Mouse (Mus musculus): ENCODE measurements around the gene Ern1. TPM values are rescaled to one million over a fixed set of nuclear protein-coding genes. Genes with fewer than 3 reads are reported as not detected.

Gene Ern1
- polyA plus RNA-seq, 1 experiment from 2014 or later, result 6.3 TPM

DNA sequence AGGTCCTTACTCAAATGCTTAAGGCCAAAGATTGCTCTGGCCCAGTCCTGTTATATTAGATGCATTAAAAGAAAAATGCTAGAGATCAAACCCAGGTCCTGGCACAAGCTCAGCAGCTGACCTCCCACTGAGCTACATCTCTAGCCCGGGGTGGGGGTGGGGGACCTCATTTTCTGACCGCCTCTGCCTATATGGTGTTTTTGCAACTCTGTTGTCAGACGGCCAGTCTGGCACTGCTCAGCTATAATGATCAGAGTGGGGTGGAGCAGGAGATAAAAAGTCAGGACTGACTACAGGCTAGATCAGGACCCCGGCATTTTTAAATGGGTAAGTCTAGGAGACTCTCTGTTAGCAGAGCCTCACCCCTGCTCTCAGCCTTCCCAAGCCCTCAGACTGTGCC lies 30.7 kb upstream of the Ern1 start:
- Histone ChIP-seq H3K9me3 (no peaks in the 10 kb centered on the region), H3K4me1 (peaks cover 22% of the 10 kb centered on the region), H3K4me3 (no peak overlapping the region), H3K27me3 (replicated peaks) (no peaks in the 10 kb centered on the region), H3K9ac (no peak overlapping the region), H3K36me3 (no peaks in the 10 kb centered on the region), H3K27ac (no peak overlapping the region), H3K4me2 (replicated peaks) (no peak overlapping the region)
- no peak for ATAC-seq (ENCODE audit: low FRiP score, low read depth)
- WGBS, result 45% methylated on average over 4 of the region's 4 CpGs

- H3K4me2 ChIP-seq (replicated peaks), result no peak overlapping the region
- 67% methylated on average over 16 of the region's 16 CpGs for WGBS
- peaks cover 4% of the 10 kb centered on the region; the same call in 1 of the 2 replicates for H3K36me3 ChIP-seq
- no peak overlapping the region for H3K4me3 ChIP-seq
- 0 out of 2 replicates have a peak overlapping the region, but pooled peaks have one; percentile 29 for H3K9ac ChIP-seq
- peaks cover 10% of the 10 kb centered on the region; the same call in 1 of the 2 replicates for H3K4me1 ChIP-seq
- no peaks in the 10 kb centered on the region for H3K9me3 ChIP-seq
- H3K27ac ChIP-seq, result peak overlapping the region; percentile 9; the same call in 1 of the 2 replicates
- no peak for ATAC-seq (ENCODE audit: low FRiP score, low read depth)
- H3K27me3 ChIP-seq (replicated peaks), result no peaks in the 10 kb centered on the region
These were observed 27.6 kb upstream of the Ern1 start for GRCm38 (mm10) chr11:106515079-106515745.

DNA sequence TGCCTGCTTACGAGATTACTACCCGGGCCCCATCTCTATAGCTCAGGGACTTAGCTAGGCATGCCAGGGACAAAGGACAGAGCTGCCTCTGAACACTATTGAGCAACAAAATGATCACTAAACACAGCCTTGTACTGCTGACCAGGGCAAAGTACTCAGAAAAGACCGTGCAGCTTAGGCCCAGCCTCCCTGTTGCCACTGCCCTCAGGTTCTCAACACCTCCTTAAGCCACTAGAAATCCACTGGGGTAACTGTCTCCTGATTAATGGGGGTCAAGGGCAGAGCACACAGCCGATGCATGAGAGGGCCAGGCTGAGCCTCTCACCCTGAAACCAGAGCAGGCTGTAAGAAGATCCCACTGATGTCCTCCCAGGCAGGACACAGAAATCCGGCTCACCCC lies 26.8 kb upstream of the Ern1 start:
- Histone ChIP-seq H3K36me3 (peaks cover 7% of the 10 kb centered on the region; the same call in 1 of the 2 replicates), H3K9ac (0 out of 2 replicates have a peak overlapping the region, but pooled peaks have one; percentile 26), H3K27ac (no peak overlapping the region), H3K4me1 (0 out of 2 replicates have a peak, but pooled peaks cover 5% of the 10 kb centered on the region), H3K4me2 (replicated peaks) (no peak overlapping the region), H3K4me3 (no peak overlapping the region), H3K27me3 (replicated peaks) (no peaks in the 10 kb centered on the region), H3K9me3 (no peaks in the 10 kb centered on the region)
- no peak for ATAC-seq (ENCODE audit: low FRiP score, low read depth)
- 51% methylated on average over 5 of the region's 5 CpGs for WGBS

- Histone ChIP-seq H3K27ac (no peak overlapping the region), H3K4me1 (0 out of 2 replicates have a peak, but pooled peaks cover 5% of the 10 kb centered on the region), H3K9ac (peak overlapping the region; percentile 35; the same call in 1 of the 2 replicates), H3K9me3 (no peaks in the 10 kb centered on the region), H3K4me2 (replicated peaks) (no peak overlapping the region), H3K4me3 (no peak overlapping the region), H3K27me3 (replicated peaks) (no peaks in the 10 kb centered on the region), H3K36me3 (peaks cover 19% of the 10 kb centered on the region)
- 37% methylated on average over 2 of the region's 2 CpGs for WGBS
- no peak for ATAC-seq (ENCODE audit: low FRiP score, low read depth)
These were observed 25.5 kb upstream of the Ern1 start for GRCm38 (mm10) chr11:106513166-106513565.

- Histone ChIP-seq H3K36me3 (peaks cover 20% of the 10 kb centered on the region), H3K9me3 (no peaks in the 10 kb centered on the region), H3K27ac (no peak overlapping the region), H3K4me2 (replicated peaks) (no peak overlapping the region), H3K9ac (no peak overlapping the region), H3K4me1 (0 out of 2 replicates have a peak, but pooled peaks cover 5% of the 10 kb centered on the region), H3K27me3 (replicated peaks) (no peaks in the 10 kb centered on the region), H3K4me3 (no peak overlapping the region)
- no peak for ATAC-seq (ENCODE audit: low FRiP score, low read depth)
- 97% methylated on average over 7 of the region's 7 CpGs for WGBS
These were observed 24.3 kb upstream of the Ern1 start for GRCm38 (mm10) chr11:106512006-106512390.

- H3K9me3 ChIP-seq, result no peaks in the 10 kb centered on the region
- H3K4me1 ChIP-seq, result 0 out of 2 replicates have a peak, but pooled peaks cover 5% of the 10 kb centered on the region
- no peak overlapping the region for H3K9ac ChIP-seq
- H3K27me3 ChIP-seq (replicated peaks), result no peaks in the 10 kb centered on the region
- no peak overlapping the region for H3K27ac ChIP-seq
- WGBS, result 91% methylated on average over 14 of the region's 14 CpGs
- ATAC-seq (ENCODE audit: low FRiP score, low read depth), result no peak
- H3K4me2 ChIP-seq (replicated peaks), result no peak overlapping the region
- no peak overlapping the region for H3K4me3 ChIP-seq
- H3K36me3 ChIP-seq, result peaks cover 20% of the 10 kb centered on the region
These were observed 23.8 kb upstream of the Ern1 start for GRCm38 (mm10) chr11:106511236-106512005.

DNA sequence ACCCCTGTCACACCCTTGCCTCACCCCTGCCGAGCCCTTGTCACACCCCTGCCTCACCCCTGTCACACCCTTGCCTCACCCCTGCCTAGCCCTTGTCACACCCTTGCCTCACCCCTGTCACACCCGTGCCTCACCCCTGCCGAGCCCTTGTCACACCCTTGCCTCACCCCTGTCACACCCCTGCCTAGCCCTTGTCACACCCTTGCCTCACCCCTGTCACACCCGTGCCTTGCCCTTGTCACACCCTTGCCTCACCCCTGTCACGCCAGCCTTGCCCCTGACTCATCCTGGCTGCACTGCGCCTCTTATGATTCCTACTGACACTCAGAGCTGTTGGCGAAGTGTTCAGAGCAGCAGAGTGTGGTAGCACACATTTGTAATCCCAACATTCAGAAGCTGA lies 20.0 kb upstream of the Ern1 start:
- H3K4me2 ChIP-seq (replicated peaks), result no peak overlapping the region
- H3K4me1 ChIP-seq, result no peaks in the 10 kb centered on the region
- H3K27me3 ChIP-seq (replicated peaks), result no peaks in the 10 kb centered on the region
- H3K27ac ChIP-seq, result no peak overlapping the region
- peaks cover 20% of the 10 kb centered on the region for H3K36me3 ChIP-seq
- no peaks in the 10 kb centered on the region for H3K9me3 ChIP-seq
- 91% methylated on average over 7 of the region's 7 CpGs for WGBS
- no peak overlapping the region for H3K4me3 ChIP-seq
- H3K9ac ChIP-seq, result no peak overlapping the region
- no peak for ATAC-seq (ENCODE audit: low FRiP score, low read depth)

DNA sequence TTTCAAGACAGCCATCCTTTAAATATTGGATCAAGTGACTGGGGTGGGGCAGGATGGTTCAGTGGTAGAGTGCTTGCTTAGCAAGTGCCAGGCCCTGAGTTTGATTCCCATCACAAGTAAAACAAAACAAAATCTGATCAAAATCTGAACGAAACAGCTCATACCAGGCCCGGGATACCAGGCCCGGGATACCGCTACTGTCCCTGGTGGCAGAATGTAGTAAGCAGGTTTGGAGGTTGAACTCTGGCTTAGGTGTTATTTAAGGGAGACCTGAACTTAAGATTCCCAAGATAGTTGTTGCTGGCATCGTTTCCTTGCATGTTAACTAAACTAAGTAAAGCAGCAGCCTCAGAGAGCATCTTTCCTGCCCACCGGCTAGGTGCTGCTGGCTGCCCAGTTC lies 18.6 kb upstream of the Ern1 start:
- no peaks in the 10 kb centered on the region for H3K27me3 ChIP-seq (replicated peaks)
- no peak overlapping the region for H3K27ac ChIP-seq
- 89% methylated on average over 6 of the region's 6 CpGs for WGBS
- no peak overlapping the region for H3K4me3 ChIP-seq
- no peaks in the 10 kb centered on the region for H3K9me3 ChIP-seq
- H3K4me2 ChIP-seq (replicated peaks), result no peak overlapping the region
- no peak overlapping the region for H3K9ac ChIP-seq
- H3K36me3 ChIP-seq, result peaks cover 19% of the 10 kb centered on the region
- no peak for ATAC-seq (ENCODE audit: low FRiP score, low read depth)
- peaks cover 7% of the 10 kb centered on the region; the same call in 1 of the 2 replicates for H3K4me1 ChIP-seq

GRCm38 (mm10) chr11:106504129-106504528 lies 16.5 kb upstream of the Ern1 start:
- Histone ChIP-seq H3K27me3 (replicated peaks) (no peaks in the 10 kb centered on the region), H3K4me1 (peaks cover 7% of the 10 kb centered on the region; the same call in 1 of the 2 replicates), H3K27ac (no peak overlapping the region), H3K36me3 (peaks cover 11% of the 10 kb centered on the region), H3K4me3 (no peak overlapping the region), H3K4me2 (replicated peaks) (no peak overlapping the region), H3K9me3 (no peaks in the 10 kb centered on the region), H3K9ac (no peak overlapping the region)
- no peak for ATAC-seq (ENCODE audit: low FRiP score, low read depth)

- Histone ChIP-seq H3K9ac (no peak overlapping the region), H3K4me1 (peaks cover 7% of the 10 kb centered on the region; the same call in 1 of the 2 replicates), H3K27ac (no peak overlapping the region), H3K4me3 (no peak overlapping the region), H3K36me3 (peaks cover 3% of the 10 kb centered on the region), H3K4me2 (replicated peaks) (no peak overlapping the region), H3K27me3 (replicated peaks) (no peaks in the 10 kb centered on the region), H3K9me3 (no peaks in the 10 kb centered on the region)
- no peak for ATAC-seq (ENCODE audit: low FRiP score, low read depth)
- WGBS, result 84% methylated on average over 4 of the region's 4 CpGs
These were observed 15.7 kb upstream of the Ern1 start for GRCm38 (mm10) chr11:106503425-106503717.

- H3K4me3 ChIP-seq, result no peak overlapping the region
- H3K9ac ChIP-seq, result no peak overlapping the region
- H3K9me3 ChIP-seq, result no peaks in the 10 kb centered on the region
- H3K36me3 ChIP-seq, result no peaks in the 10 kb centered on the region
- no peak overlapping the region for H3K27ac ChIP-seq
- WGBS, result 60% methylated on average over 13 of the region's 13 CpGs
- peaks cover 7% of the 10 kb centered on the region; the same call in 1 of the 2 replicates for H3K4me1 ChIP-seq
- ATAC-seq (ENCODE audit: low FRiP score, low read depth), result no peak
- no peaks in the 10 kb centered on the region for H3K27me3 ChIP-seq (replicated peaks)
- H3K4me2 ChIP-seq (replicated peaks), result no peak overlapping the region
These were observed 15.2 kb upstream of the Ern1 start for GRCm38 (mm10) chr11:106502631-106503424.

GRCm38 (mm10) chr11:106502159-106502505 lies 14.5 kb upstream of the Ern1 start:
- Histone ChIP-seq H3K9ac (peak overlapping the region; percentile 99), H3K4me2 (replicated peaks) (peak overlapping the region; percentile 77), H3K36me3 (no peaks in the 10 kb centered on the region), H3K27me3 (replicated peaks) (no peaks in the 10 kb centered on the region), H3K4me3 (no peak overlapping the region), H3K4me1 (peaks cover 7% of the 10 kb centered on the region; the same call in 1 of the 2 replicates), H3K9me3 (no peaks in the 10 kb centered on the region), H3K27ac (no peak overlapping the region)
- ATAC-seq (ENCODE audit: low FRiP score, low read depth), result no peak
